Mouse (Mus musculus) brain, embryonic 14.5 days (tissue): ENCODE measurements at regions not wholly inside any gene's neighbourhood (a gene's known extent, or its start where the extent isn't known, plus 50 kb on each side); places are given as distances from the start of the nearest gene placed in this dataset.

Source experiments
- CTCF ChIP-seq: fragments of 200-500 bp; IDR thresholded peaks from 2 replicates; pipeline ENCODE4 v1.5.1; 2012; ENCODE audit warnings: inconsistent platforms, mild to moderate bottlenecking, moderate library complexity, borderline replicate concordance; ENCODE audit not compliant: insufficient read depth, insufficient read length; ENCODE audit errors: extremely low read depth
- POLR2A ChIP-seq: fragments of 200-500 bp; IDR thresholded peaks from 2 replicates; pipeline ENCODE4 v1.6.1; 2012; ENCODE audit warnings: mild to moderate bottlenecking, inconsistent platforms, borderline replicate concordance; ENCODE audit not compliant: poor library complexity, insufficient read depth, insufficient read length, severe bottlenecking; ENCODE audit errors: extremely low read depth

DNA sequence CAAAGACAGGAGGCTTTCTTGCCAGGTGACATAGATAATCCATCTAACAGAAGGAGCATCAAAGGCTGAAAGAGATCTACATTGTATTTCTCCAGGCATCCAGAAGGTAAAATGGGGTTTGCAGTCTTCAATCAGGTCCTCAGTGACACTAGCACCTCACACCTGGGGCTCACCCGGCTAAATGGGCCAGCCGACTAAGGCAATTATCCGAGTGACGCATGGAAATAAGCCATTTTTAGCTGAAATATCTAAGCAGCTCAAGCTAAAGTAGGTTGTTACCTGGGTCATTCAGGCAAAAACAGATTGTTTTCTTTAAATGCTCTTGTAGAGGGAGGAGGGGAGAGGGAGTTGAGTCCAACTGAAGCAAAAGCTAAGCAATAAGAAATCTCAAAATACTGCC, 382.8 kb upstream of the Atp2b1 start:
- TF ChIP-seq CTCF (no peak), POLR2A (no peak)
